Mouse (Mus musculus): ENCODE measurements around the gene Ankrd53. TPM values are rescaled to one million over a fixed set of nuclear protein-coding genes. Genes with fewer than 3 reads are reported as not detected.

The Ankrd53 gene
- polyA plus RNA-seq, 1 experiment from 2014 or later: 0.33 TPM

GRCm38 (mm10) chr6:83742761-83743160, 19.7 kb upstream of the Ankrd53 start, which contains the start of gene Atp6v1b1:
Gene Atp6v1b1 (plus strand): TSS chr6:83742990.
- no peaks in the 10 kb centered on the region for H3K27me3 ChIP-seq (ENCODE audit: insufficient read depth, low read length)
- 53% methylated on average over 5 of the region's 5 CpGs for WGBS
- no peaks in the 10 kb centered on the region for H3K4me1 ChIP-seq (replicated peaks; ENCODE audit: insufficient read depth, low read length)
- H3K9ac ChIP-seq (ENCODE audit: low read depth, low read length): peak within 1 kb of the TSS; percentile 43; the same call in 1 of the 2 replicates
- H3K4me3 ChIP-seq (replicated peaks; ENCODE audit: low read depth, low read length): peak within 1 kb of the TSS; percentile 7; the same call in 1 of the 2 replicates
- TF ChIP-seq CTCF (IDR thresholded peaks at IDR 0.05; ENCODE audit: low read depth): no peak
- no peaks in the 10 kb centered on the region for H3K36me3 ChIP-seq (ENCODE audit: insufficient read depth, low read length)
- H3K4me2 ChIP-seq (ENCODE audit: low read length): peak within 1 kb of the TSS; percentile 24
- DNase-seq (ENCODE audit: low spot score) (no peak), ATAC-seq (replicated peaks; ENCODE audit: low FRiP score, low read depth) (peak; percentile 41)
- H3K9me3 ChIP-seq (replicated peaks; ENCODE audit: low read length): no peaks in the 10 kb centered on the region
- H3K27ac ChIP-seq: peak within 1 kb of the TSS; percentile 79

GRCm38 (mm10) chr6:83743212-83743611, 19.2 kb upstream of the Ankrd53 start:
- H3K4me3 ChIP-seq (replicated peaks; ENCODE audit: low read depth, low read length): peak overlapping the region; percentile 7; the same call in 1 of the 2 replicates
- no peaks in the 10 kb centered on the region for H3K4me1 ChIP-seq (replicated peaks; ENCODE audit: insufficient read depth, low read length)
- no peaks in the 10 kb centered on the region for H3K9me3 ChIP-seq (replicated peaks; ENCODE audit: low read length)
- peak overlapping the region; percentile 24 for H3K4me2 ChIP-seq (ENCODE audit: low read length)
- TF ChIP-seq CTCF (IDR thresholded peaks at IDR 0.05; ENCODE audit: low read depth): no peak
- peak overlapping the region; percentile 79; the same call in 1 of the 2 replicates for H3K27ac ChIP-seq
- H3K9ac ChIP-seq (ENCODE audit: low read depth, low read length): peak overlapping the region; percentile 43; the same call in 1 of the 2 replicates
- H3K36me3 ChIP-seq (ENCODE audit: insufficient read depth, low read length): no peaks in the 10 kb centered on the region
- no peak for DNase-seq (ENCODE audit: low spot score)
- ATAC-seq (replicated peaks; ENCODE audit: low FRiP score, low read depth): no peak
- H3K27me3 ChIP-seq (ENCODE audit: insufficient read depth, low read length): no peaks in the 10 kb centered on the region
- 55% methylated on average over 5 of the region's 5 CpGs for WGBS

- no peaks in the 10 kb centered on the region for H3K27me3 ChIP-seq (ENCODE audit: insufficient read depth, low read length)
- peak overlapping the region; percentile 24; the same call in 1 of the 2 replicates for H3K4me2 ChIP-seq (ENCODE audit: low read length)
- no peaks in the 10 kb centered on the region for H3K9me3 ChIP-seq (replicated peaks; ENCODE audit: low read length)
- no peak overlapping the region for H3K9ac ChIP-seq (ENCODE audit: low read depth, low read length)
- H3K27ac ChIP-seq: peak overlapping the region; percentile 82
- no peak for TF ChIP-seq CTCF (IDR thresholded peaks at IDR 0.05; ENCODE audit: low read depth)
- H3K4me1 ChIP-seq (replicated peaks; ENCODE audit: insufficient read depth, low read length): no peaks in the 10 kb centered on the region
- no peaks in the 10 kb centered on the region for H3K36me3 ChIP-seq (ENCODE audit: insufficient read depth, low read length)
- WGBS: 63% methylated on average over 5 of the region's 5 CpGs
- H3K4me3 ChIP-seq (replicated peaks; ENCODE audit: low read depth, low read length): no peak overlapping the region
- peak; percentile 67 for ATAC-seq (replicated peaks; ENCODE audit: low FRiP score, low read depth)
- no peak for DNase-seq (ENCODE audit: low spot score)
Measured at GRCm38 (mm10) chr6:83744126-83744525, 18.3 kb upstream of the Ankrd53 start.

- Histone ChIP-seq H3K4me1 (replicated peaks; ENCODE audit: insufficient read depth, low read length) (no peaks in the 10 kb centered on the region), H3K27ac (peak overlapping the region; percentile 82), H3K9me3 (replicated peaks; ENCODE audit: low read length) (no peaks in the 10 kb centered on the region), H3K9ac (ENCODE audit: low read depth, low read length) (no peak overlapping the region), H3K4me2 (ENCODE audit: low read length) (peak overlapping the region; percentile 13; the same call in 1 of the 2 replicates), H3K36me3 (ENCODE audit: insufficient read depth, low read length) (no peaks in the 10 kb centered on the region), H3K27me3 (ENCODE audit: insufficient read depth, low read length) (no peaks in the 10 kb centered on the region), H3K4me3 (replicated peaks; ENCODE audit: low read depth, low read length) (no peak overlapping the region)
- no peak for DNase-seq (ENCODE audit: low spot score)
- WGBS: 43% methylated on average over 5 of the region's 5 CpGs
- no peak for ATAC-seq (replicated peaks; ENCODE audit: low FRiP score, low read depth)
- TF ChIP-seq CTCF (IDR thresholded peaks at IDR 0.05; ENCODE audit: low read depth): no peak
Measured at GRCm38 (mm10) chr6:83744557-83744956, 17.9 kb upstream of the Ankrd53 start.

GRCm38 (mm10) chr6:83745466-83745865, 17.0 kb upstream of the Ankrd53 start:
- H3K9ac ChIP-seq (ENCODE audit: low read depth, low read length): no peak overlapping the region

GRCm38 (mm10) chr6:83749286-83749685, 13.2 kb upstream of the Ankrd53 start:
- TF ChIP-seq CTCF (IDR thresholded peaks at IDR 0.05; ENCODE audit: low read depth): no peak
- no peak overlapping the region for H3K4me3 ChIP-seq (replicated peaks; ENCODE audit: low read depth, low read length)
- no peak overlapping the region for H3K27ac ChIP-seq
- H3K9ac ChIP-seq (ENCODE audit: low read depth, low read length): no peak overlapping the region
- H3K4me2 ChIP-seq (ENCODE audit: low read length): no peak overlapping the region
- no peaks in the 10 kb centered on the region for H3K9me3 ChIP-seq (replicated peaks; ENCODE audit: low read length)
- H3K4me1 ChIP-seq (replicated peaks; ENCODE audit: insufficient read depth, low read length): no peaks in the 10 kb centered on the region
- peaks cover 3% of the 10 kb centered on the region; the same call in 1 of the 2 replicates for H3K27me3 ChIP-seq (ENCODE audit: insufficient read depth, low read length)
- ATAC-seq (replicated peaks; ENCODE audit: low FRiP score, low read depth): no peak
- 57% methylated on average over 3 of the region's 3 CpGs for WGBS
- DNase-seq (ENCODE audit: low spot score): no peak
- H3K36me3 ChIP-seq (ENCODE audit: insufficient read depth, low read length): no peaks in the 10 kb centered on the region

More at GRCm38 (mm10) chr6:83745466-83745865, 17.0 kb upstream of the Ankrd53 start:
- no peak for TF ChIP-seq CTCF (IDR thresholded peaks at IDR 0.05; ENCODE audit: low read depth)
- ATAC-seq (replicated peaks; ENCODE audit: low FRiP score, low read depth) (no peak), DNase-seq (ENCODE audit: low spot score) (no peak)
- H3K4me3 ChIP-seq (replicated peaks; ENCODE audit: low read depth, low read length): no peak overlapping the region
- WGBS: 46% methylated on average over 2 of the region's 2 CpGs
- H3K27me3 ChIP-seq (ENCODE audit: insufficient read depth, low read length): peaks cover 2% of the 10 kb centered on the region; the same call in 1 of the 2 replicates
- H3K36me3 ChIP-seq (ENCODE audit: insufficient read depth, low read length): no peaks in the 10 kb centered on the region
- no peak overlapping the region for H3K27ac ChIP-seq
- H3K4me1 ChIP-seq (replicated peaks; ENCODE audit: insufficient read depth, low read length): no peaks in the 10 kb centered on the region
- no peaks in the 10 kb centered on the region for H3K9me3 ChIP-seq (replicated peaks; ENCODE audit: low read length)
- H3K4me2 ChIP-seq (ENCODE audit: low read length): no peak overlapping the region

Measured in kidney, postnatal 0 days (tissue).